Mouse (Mus musculus) ES-Bruce4 (cell line): Measurements from ENCODE around the gene Tbxa2r. TPM values are rescaled to one million over a fixed set of nuclear protein-coding genes. Genes with fewer than 3 reads are reported as not detected.
A peak's percentile ranks its signal among the peaks of the same experiment; 100 is the strongest.

ENCODE experiments used
- H3K27ac ChIP-seq: 2 replicates; pipeline ENCODE4 v1.5.1; 2012; ENCODE audit warnings: low read length, inconsistent platforms; ENCODE audit not compliant: insufficient read depth
- H3K27me3 ChIP-seq: 2 replicates; pipeline ENCODE4 v1.6.1; 2012; ENCODE audit warnings: mild to moderate bottlenecking, low read length, inconsistent platforms; ENCODE audit not compliant: control insufficient read depth, poor library complexity, insufficient read depth, severe bottlenecking
- H3K36me3 ChIP-seq: 2 replicates; pipeline ENCODE4 v1.6.1; 2012; ENCODE audit warnings: inconsistent platforms, mild to moderate bottlenecking, low read length, moderate library complexity; ENCODE audit not compliant: control insufficient read depth, poor library complexity, insufficient read depth, severe bottlenecking
- H3K4me1 ChIP-seq: one replicate; pipeline ENCODE4 v1.8.1; 2011; ENCODE audit warnings: low read length; ENCODE audit not compliant: control insufficient read depth, insufficient read depth
- H3K4me3 ChIP-seq: 2 replicates; pipeline ENCODE4 v1.5.1; 2011; ENCODE audit warnings: low read depth, mild to moderate bottlenecking, low read length
- H3K9ac ChIP-seq: 2 replicates; pipeline ENCODE4 v1.6.1; 2012; ENCODE audit warnings: low read depth, mild to moderate bottlenecking, inconsistent platforms; ENCODE audit not compliant: poor library complexity, severe bottlenecking
- H3K9me3 ChIP-seq: replicated peaks from 2 replicates; pipeline ENCODE4 v1.6.1; 2012; ENCODE audit warnings: mild to moderate bottlenecking, low read length, inconsistent platforms; ENCODE audit not compliant: control insufficient read depth, poor library complexity, insufficient read depth, severe bottlenecking
- CTCF ChIP-seq: IDR thresholded peaks from one replicate; pipeline ENCODE4 v1.8.1; 2011; ENCODE audit warnings: low read depth, low read length
- EP300 ChIP-seq: IDR thresholded peaks from 2 replicates; pipeline ENCODE4 v1.6.1; 2011; ENCODE audit warnings: low read depth, low read length; ENCODE audit not compliant: insufficient read depth
- POLR2A ChIP-seq: IDR thresholded peaks from one replicate; pipeline ENCODE4 v1.8.1; 2011; ENCODE audit warnings: low read length; ENCODE audit not compliant: insufficient read depth
- polyA plus RNA-seq: library from polyadenylated mRNA; stranded (reverse); fragments of >200 nt; gene quantifications from 2 replicates; pipeline ENCODE4 v1.2.4, GENCODE M21; 2011; ENCODE audit warnings: low read depth; ENCODE audit not compliant: missing spikeins, insufficient read depth, insufficient read length

Gene Tbxa2r
- polyA plus RNA-seq, 1 experiment = 0.57 TPM

DNA sequence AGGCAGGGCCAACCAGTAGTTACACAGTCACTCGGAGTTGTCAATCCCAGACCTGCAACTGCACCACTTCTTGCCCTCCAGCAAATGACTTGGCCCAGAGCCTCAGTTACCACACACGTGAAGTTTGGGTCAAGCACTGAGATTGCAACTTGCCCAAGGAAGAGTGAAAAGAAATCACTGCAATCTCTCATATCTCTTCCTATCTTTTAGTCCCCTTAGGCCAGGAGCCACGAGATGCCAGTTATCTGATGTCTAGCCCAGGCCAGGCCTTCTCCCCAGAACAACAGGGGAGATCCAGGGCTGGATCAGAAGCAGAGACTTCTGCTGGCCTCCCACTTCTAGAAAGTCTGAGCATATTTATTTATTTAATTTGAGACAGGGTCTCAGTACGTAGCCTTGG, 27.0 kb downstream of the Tbxa2r start:
- Histone ChIP-seq H3K9me3 (no peaks in the 10 kb centered on the region), H3K27ac (peak overlapping the region; percentile 81), H3K36me3 (no peaks in the 10 kb centered on the region), H3K4me1 (peaks cover 2% of the 10 kb centered on the region), H3K9ac (0 out of 2 replicates have a peak overlapping the region, but pooled peaks have one; percentile 51), H3K4me3 (no peak overlapping the region), H3K27me3 (no peaks in the 10 kb centered on the region)
- TF ChIP-seq POLR2A (no peak), CTCF (no peak), EP300 (no peak)

DNA sequence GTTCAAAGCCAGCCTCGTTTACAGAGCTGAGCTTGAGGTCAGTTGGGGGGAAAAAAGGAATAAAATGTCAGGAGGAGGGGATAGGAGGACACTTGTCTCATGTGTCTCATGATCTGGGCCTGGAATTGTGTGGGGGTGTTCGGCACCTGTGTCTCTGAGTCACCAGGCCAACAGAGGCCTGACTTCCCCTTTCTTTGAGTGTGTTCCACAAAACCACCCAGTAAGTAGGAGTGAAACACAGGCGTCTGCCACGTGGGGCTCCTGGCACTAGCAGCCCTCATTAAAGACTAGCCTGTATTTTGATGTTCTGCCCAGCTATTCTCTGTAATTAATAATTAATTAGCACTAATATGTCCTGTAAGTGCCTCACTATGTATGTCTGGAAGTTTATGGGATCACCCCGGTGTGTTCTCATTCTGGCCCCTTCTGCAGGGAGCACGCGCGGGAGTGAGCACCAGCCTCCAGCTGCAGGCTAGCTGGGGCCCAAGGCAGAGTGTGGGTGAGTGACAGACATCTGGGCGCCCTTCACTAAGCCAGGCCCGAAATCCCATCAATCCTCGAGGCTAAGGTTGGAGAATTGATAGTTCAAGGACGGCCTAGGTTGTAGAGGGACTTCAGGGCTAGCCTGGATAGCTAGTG, 27.9 kb downstream of the Tbxa2r start:
- no peaks in the 10 kb centered on the region for H3K36me3 ChIP-seq
- peaks cover 6% of the 10 kb centered on the region for H3K4me1 ChIP-seq
- peak overlapping the region; percentile 38; the same call in 1 of the 2 replicates for H3K4me3 ChIP-seq
- peak overlapping the region; percentile 51 for H3K9ac ChIP-seq
- TF ChIP-seq POLR2A (no peak), CTCF (no peak), EP300 (no peak)
- H3K27ac ChIP-seq = peak overlapping the region; percentile 81
- H3K27me3 ChIP-seq = no peaks in the 10 kb centered on the region
- H3K9me3 ChIP-seq = no peaks in the 10 kb centered on the region

DNA sequence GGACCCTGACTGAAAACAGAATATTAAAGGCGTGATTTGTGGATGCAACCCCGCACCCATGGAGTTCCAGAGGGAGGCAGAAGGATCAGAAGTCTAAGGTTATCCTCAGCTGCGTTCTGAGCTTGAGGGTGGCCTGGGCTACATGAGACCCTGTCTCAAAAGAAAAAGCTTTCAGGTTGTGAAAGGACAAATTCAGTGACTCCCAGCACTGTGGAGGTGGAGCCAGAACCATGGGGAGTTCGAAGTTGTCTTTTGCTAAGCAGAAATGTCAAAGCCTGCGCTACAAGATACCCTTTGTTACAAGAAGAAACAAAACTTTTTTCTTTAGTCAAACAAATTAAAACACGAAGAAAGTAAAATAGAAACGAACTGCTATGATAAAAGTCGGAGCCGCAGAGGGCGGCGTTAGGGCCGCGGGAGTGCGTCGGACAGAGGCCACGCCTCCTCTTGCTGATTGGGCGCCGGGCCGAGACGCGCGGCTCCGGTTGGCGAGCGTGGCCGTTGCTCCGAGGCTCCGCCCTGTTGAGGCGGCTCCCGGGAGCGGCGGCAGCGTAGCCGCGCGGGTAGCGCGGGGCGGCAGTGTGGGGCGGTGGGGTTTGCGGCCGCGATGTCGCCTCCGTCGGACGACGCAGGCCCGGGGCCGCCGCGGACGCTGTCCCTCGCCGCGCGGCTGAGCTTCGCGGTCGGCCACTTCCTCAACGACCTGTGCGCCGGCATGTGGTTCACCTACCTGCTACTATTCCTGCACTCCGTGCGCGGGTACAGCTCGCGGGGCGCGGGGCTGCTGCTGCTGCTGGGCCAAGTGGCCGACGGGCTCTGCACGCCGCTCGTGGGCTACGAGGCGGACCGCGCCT, 28.7 kb downstream of the Tbxa2r start, which contains the start of gene Mfsd12:
TSS of gene Mfsd12 (plus strand) at position 501 of the 854 bp plus-strand sequence.
- peak within 1 kb of the TSS; percentile 81 for H3K27ac ChIP-seq
- peak within 1 kb of the TSS; percentile 83 for H3K9ac ChIP-seq

DNA sequence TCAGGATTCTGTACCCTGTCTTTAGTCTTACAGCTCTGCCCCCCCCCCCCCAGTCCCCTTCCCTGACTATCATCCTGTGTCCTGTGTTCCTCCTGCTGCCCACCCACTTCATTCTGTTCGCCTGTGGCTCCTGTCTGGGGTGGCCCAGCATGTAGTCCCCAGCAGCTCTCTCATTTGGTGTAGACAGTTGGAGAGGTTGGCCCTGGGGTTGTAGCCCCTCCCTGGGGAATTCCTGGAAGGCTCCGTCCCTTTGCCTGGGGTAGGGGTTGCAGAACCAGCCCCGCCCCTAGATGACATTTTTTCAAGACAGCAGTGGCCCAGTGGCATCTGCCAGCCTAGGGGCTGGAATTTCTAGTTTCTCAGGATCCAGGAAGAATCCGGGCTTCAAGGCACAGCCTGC, 29.7 kb downstream of the Tbxa2r start:
- TF ChIP-seq CTCF (no peak), POLR2A (no peak), EP300 (no peak)
- peak overlapping the region; percentile 83 for H3K9ac ChIP-seq
- no peaks in the 10 kb centered on the region for H3K36me3 ChIP-seq
- no peaks in the 10 kb centered on the region for H3K27me3 ChIP-seq
- peaks cover 7% of the 10 kb centered on the region for H3K4me1 ChIP-seq
- H3K4me3 ChIP-seq = peak overlapping the region; percentile 96
- no peak overlapping the region for H3K27ac ChIP-seq
- H3K9me3 ChIP-seq = no peaks in the 10 kb centered on the region

More for the DNA sequence above, 28.7 kb downstream of the Tbxa2r start, which contains the start of gene Mfsd12:
- peaks cover 7% of the 10 kb centered on the region for H3K4me1 ChIP-seq
- H3K36me3 ChIP-seq = no peaks in the 10 kb centered on the region
- no peak for TF ChIP-seq CTCF
- TF ChIP-seq POLR2A = no peak
- no peak for TF ChIP-seq EP300
- H3K9me3 ChIP-seq = no peaks in the 10 kb centered on the region
- H3K4me3 ChIP-seq = peak within 1 kb of the TSS; percentile 96
- no peaks in the 10 kb centered on the region for H3K27me3 ChIP-seq

- H3K36me3 ChIP-seq = no peaks in the 10 kb centered on the region
- H3K4me3 ChIP-seq = no peak overlapping the region
- H3K4me1 ChIP-seq = peaks cover 7% of the 10 kb centered on the region
- H3K9ac ChIP-seq = no peak overlapping the region
- no peaks in the 10 kb centered on the region for H3K27me3 ChIP-seq
- no peaks in the 10 kb centered on the region for H3K9me3 ChIP-seq
- no peak for TF ChIP-seq POLR2A
- no peak for TF ChIP-seq EP300
- TF ChIP-seq CTCF = no peak
- H3K27ac ChIP-seq = no peak overlapping the region
Observed at GRCm38 (mm10) chr10:81358841-81359240, 30.3 kb downstream of the Tbxa2r start.
